Mouse (Mus musculus) adrenal gland, postnatal 0 days (tissue): ENCODE data around the gene Cacng1. TPM values are rescaled to one million over a fixed set of nuclear protein-coding genes. Genes with fewer than 3 reads are reported as not detected.

Experiments
- polyA plus RNA-seq: library from polyadenylated mRNA; unstranded; fragments of >200 nt; fragmentation: Nextera tagmentation; extraction: Ambion mirVana; gene quantifications from 2 replicates; pipeline ENCODE4 v1.2.1, GENCODE M21; 2015

Cacng1 gene
- polyA plus RNA-seq = 1.1 and 3.3 TPM in 2 replicates

GRCm38 (mm10) chr11:107716332-107716938 is at the start of gene Cacng1:
TSS of gene Cacng1 (minus strand) at chr11:107716522.

Other genes with a start within 250 kb of the Cacng1 start
- gene Pitpnc1, start 245.8 kb downstream of the Cacng1 start, polyA plus RNA-seq = 8.3 and 10.5 TPM in 2 replicates
- 105 and 148 TPM in 2 replicates for gene Psmd12, start 237.0 kb downstream of the Cacng1 start, polyA plus RNA-seq
- gene Helz, start 168.6 kb downstream of the Cacng1 start, polyA plus RNA-seq = 7.3 and 9.0 TPM in 2 replicates
- gene Cacng4, start 78.0 kb upstream of the Cacng1 start, polyA plus RNA-seq = 4.3 and 13.0 TPM in 2 replicates
- gene Cacng5, start 198.5 kb upstream of the Cacng1 start, polyA plus RNA-seq = 4.1 and 11.5 TPM in 2 replicates